Comparison of ENCODE assay signal across 11 mouse cellular contexts in the genomic region with DNA sequence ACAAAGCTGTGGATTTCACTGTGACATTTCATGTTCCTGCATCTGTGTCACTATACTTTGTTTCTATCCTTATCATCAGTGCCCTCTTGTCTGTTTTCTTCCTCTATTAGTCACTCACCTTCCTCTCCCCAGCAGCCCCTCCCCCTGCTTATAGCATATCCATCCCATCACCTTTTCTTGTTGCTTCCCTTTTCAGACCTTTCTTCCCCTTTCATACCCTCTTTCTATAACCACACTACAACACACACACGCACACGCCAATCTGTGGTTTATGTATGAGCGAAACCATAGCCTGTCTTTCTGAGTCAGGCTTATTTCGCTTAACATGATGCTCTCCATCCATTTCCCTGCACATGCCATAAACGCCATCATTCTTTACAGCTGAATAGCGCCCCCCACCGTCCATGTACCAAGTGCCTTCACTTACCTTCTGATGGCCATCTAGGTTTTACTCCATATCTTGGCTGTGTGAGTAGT. TPM values are rescaled to one million over a fixed set of nuclear protein-coding genes. Genes with fewer than 3 reads are reported as not detected.
DNase-seq lines count a peak whose midpoint lies in the region; ATAC-seq and TF ChIP-seq lines count a peak whose summit lies in the region.
"Had no signal": no experiment of that assay in that cellular context is flagged by ENCODE, and none has a peak within 500 bp of the region (broad histone marks: within the 10 kb centered on the region; RNA-seq: fewer than 3 reads in every experiment).

No protein-coding gene starts in this region.

- H3K9me3 ChIP-seq in lung, postnatal 0 days (ENCODE audit: low read length) = no peaks in the 10 kb centered on the region
- H3K9me3 ChIP-seq in CH12.LX (replicated peaks; ENCODE audit: low read length) (peaks cover 3% of the 10 kb centered on the region), MEL (replicated peaks; ENCODE audit: insufficient read depth, low read length) (no peaks in the 10 kb centered on the region)
- 0 out of 2 replicates have a peak, but pooled peaks cover 5% of the 10 kb centered on the region for H3K9me3 ChIP-seq in megakaryocyte, embryonic 14.5 days
- H3K9me3 ChIP-seq: limb, embryonic 15.5 days had no signal

- TF ChIP-seq POLR2A in CH12.LX (IDR thresholded peaks at IDR 0.05; ENCODE audit: low read depth, low read length) = no peak
- TF ChIP-seq POLR2A in MEL (IDR thresholded peaks at IDR 0.05; ENCODE audit: control insufficient read depth in 1 of 2, insufficient read depth in 1 of 2, low read depth in 1 of 2, low read length in 2 of 2, poor library complexity in 1 of 2) = no peak

- H3K27me3 ChIP-seq in lung, postnatal 0 days (replicated peaks; ENCODE audit: insufficient read depth, low read length) = no peaks in the 10 kb centered on the region
- H3K27me3 ChIP-seq in CH12.LX (replicated peaks) (no peaks in the 10 kb centered on the region), MEL (ENCODE audit: control insufficient read depth in 1 of 2, insufficient read depth in 2 of 2, low read length in 2 of 2) (no peaks in the 10 kb centered on the region; a peak in 2 of 4 replicates)
- H3K27me3 ChIP-seq in megakaryocyte, embryonic 14.5 days (replicated peaks) = peaks cover 9% of the 10 kb centered on the region
- H3K27me3 ChIP-seq: limb, embryonic 15.5 days had no signal

- H3K79me2 ChIP-seq in CH12.LX (replicated peaks; ENCODE audit: control insufficient read depth, extremely low read depth, insufficient read depth, poor library complexity, severe bottlenecking) (no peaks in the 10 kb centered on the region), MEL (ENCODE audit: control insufficient read depth, insufficient read depth, low read length, poor library complexity) (no peaks in the 10 kb centered on the region)

- no peak overlapping the region for H3K27ac ChIP-seq in lung, postnatal 0 days (ENCODE audit: low read length)
- H3K27ac ChIP-seq in CH12.LX (ENCODE audit: insufficient read depth, low read depth) = no peak overlapping the region; the same call in 1 of the 2 replicates
- 0 out of 2 replicates have a peak overlapping the region, but pooled peaks have one; percentile 14 for H3K27ac ChIP-seq in MEL (ENCODE audit: control insufficient read depth, low read depth, low read length)
- H3K27ac ChIP-seq: hindbrain, embryonic 14.5 days; limb, embryonic 15.5 days had no signal

- H3K4me3 ChIP-seq in lung, postnatal 0 days (ENCODE audit: low read depth, low read length) = no peak overlapping the region
- H3K4me3 ChIP-seq in CH12.LX (replicated peaks in 1 of 3; ENCODE audit: low read depth in 2 of 3, low read length in 2 of 3, poor library complexity in 1 of 3) (no peak overlapping the region), MEL (ENCODE audit: control insufficient read depth in 1 of 2, insufficient read depth in 1 of 2, low read depth in 2 of 2, low read length in 2 of 2) (no peak overlapping the region)
- peak overlapping the region; percentile 28 for H3K4me3 ChIP-seq in megakaryocyte, embryonic 14.5 days (replicated peaks)
- H3K4me3 ChIP-seq: limb, embryonic 15.5 days had no signal

- no peaks in the 10 kb centered on the region for H3K36me3 ChIP-seq in lung, postnatal 0 days (ENCODE audit: insufficient read depth, low read length)
- H3K36me3 ChIP-seq in CH12.LX (replicated peaks in 1 of 2; ENCODE audit: control insufficient read depth in 1 of 2, insufficient read depth in 1 of 2, low read length in 1 of 2) (peaks cover 18 to 30% of the 10 kb centered on the region in 2 experiments), MEL (ENCODE audit: control insufficient read depth in 1 of 2, insufficient read depth in 2 of 2, low read length in 2 of 2) (peaks cover 0 to 2% of the 10 kb centered on the region in 2 experiments; a peak in 1 of 4 replicates)
- H3K36me3 ChIP-seq in megakaryocyte, embryonic 14.5 days (replicated peaks; ENCODE audit: low read length) = no peaks in the 10 kb centered on the region
- H3K36me3 ChIP-seq: limb, embryonic 15.5 days had no signal

- in situ Hi-C loops in CH12.LX (cut with MboI; ENCODE audit: low pct_ligation_motif_present, low pct_unique_long_range_greater_than_20kb, low sequenced_read_pairs) = no loop called here

- TF ChIP-seq EP300 in lung, postnatal 0 days (IDR thresholded peaks at IDR 0.05) = no peak
- TF ChIP-seq EP300 in CH12.LX (IDR thresholded peaks at IDR 0.05; ENCODE audit: low read length) (peak; percentile 70), MEL (IDR thresholded peaks at IDR 0.05; ENCODE audit: low read depth in 1 of 2, low read length in 2 of 2) (peak; percentile 97)

- DNase-seq in lung, postnatal 0 days (ENCODE audit: low spot score) = no peak
- DNase-seq in lung, adult 18-20 months = no peak
- DNase-seq in CH12.LX (ENCODE audit: extremely low read depth) (peak; percentile 86), MEL (ENCODE audit: low read depth, low spot score) (peak; percentile 95)
- DNase-seq in frontal cortex, postnatal 14 days (ENCODE audit: low spot score in 2 of 2) = no peak
- DNase-seq: adrenal gland, postnatal 36 days; cerebellum, adult 18-20 months had no signal

- 65% methylated on average over 7 of the region's 7 CpGs for WGBS in lung, postnatal 0 days

- dilution Hi-C loops in CH12.LX (cut with MboI; ENCODE audit: extremely low pct_ligation_motif_present, extremely low pct_unique_long_range_greater_than_20kb, low sequenced_read_pairs) = no loop called here

- H3K4me2 ChIP-seq in lung, postnatal 0 days (replicated peaks; ENCODE audit: low read depth, low read length) = no peak overlapping the region
- H3K4me2 ChIP-seq in CH12.LX (ENCODE audit: insufficient read depth, low read depth, poor library complexity, severe bottlenecking) = no peak overlapping the region
- H3K4me2 ChIP-seq: hindbrain, embryonic 14.5 days; limb, embryonic 15.5 days had no signal

- peak; percentile 42 for TF ChIP-seq CTCF in lung, postnatal 0 days (IDR thresholded peaks at IDR 0.05)
- TF ChIP-seq CTCF in CH12.LX (conservative IDR thresholded peaks at IDR 0.05 in 1 of 2, IDR thresholded peaks at IDR 0.05 in 1 of 2; ENCODE audit: low read depth in 2 of 2, low read length in 2 of 2) (peak; percentile 34 to 64), MEL (IDR thresholded peaks at IDR 0.05 in 2 of 3, conservative IDR thresholded peaks at IDR 0.05 in 1 of 3; ENCODE audit: control insufficient read depth in 1 of 3, insufficient read depth in 1 of 3, low read depth in 2 of 3, low read length in 3 of 3, poor library complexity in 1 of 3, severe bottlenecking in 1 of 3) (peak in 2 of 3 experiments; percentile 15 to 47; a peak in 4 of 6 replicates)

- ATAC-seq in lung, postnatal 0 days = no peak
- no peak for ATAC-seq in erythroblast, adult 5-6 weeks (replicated peaks; ENCODE audit: low FRiP score, poor library complexity, severe bottlenecking)

- TF ChIP-seq RAD21 in CH12.LX (IDR thresholded peaks at IDR 0.05; ENCODE audit: low read depth, low read length) (peak; percentile 54), MEL (IDR thresholded peaks at IDR 0.05; ENCODE audit: low read depth, low read length) (peak; percentile 22)

- no peak overlapping the region for H3K9ac ChIP-seq in lung, postnatal 0 days (replicated peaks; ENCODE audit: low read depth)
- H3K9ac ChIP-seq in CH12.LX (ENCODE audit: insufficient read depth, low read depth) = no peak overlapping the region
- H3K9ac ChIP-seq in MEL (ENCODE audit: control insufficient read depth, low read depth, low read length, poor library complexity, severe bottlenecking) = no peak overlapping the region
- H3K9ac ChIP-seq: hindbrain, embryonic 14.5 days; limb, embryonic 15.5 days had no signal

- no peaks in the 10 kb centered on the region for H3K4me1 ChIP-seq in lung, postnatal 0 days (ENCODE audit: insufficient read depth, low read depth, low read length)
- H3K4me1 ChIP-seq in CH12.LX (ENCODE audit: control insufficient read depth in 1 of 2, insufficient read depth in 2 of 2) (peaks cover 8 to 58% of the 10 kb centered on the region in 2 experiments), MEL (ENCODE audit: control insufficient read depth in 1 of 2, insufficient read depth in 2 of 2, low read length in 2 of 2) (peaks cover 0 to 3% of the 10 kb centered on the region in 2 experiments; a peak in 2 of 4 replicates)
- H3K4me1 ChIP-seq in megakaryocyte, embryonic 14.5 days = peaks cover 6% of the 10 kb centered on the region
- H3K4me1 ChIP-seq: limb, embryonic 15.5 days had no signal

TF ChIP-seq in CH12.LX, 34 proteins besides CTCF, POLR2A, EP300 and RAD21 (continues in another document):
- TF ChIP-seq PAX5 (IDR thresholded peaks at IDR 0.05; ENCODE audit: low read length) (no peak), SMC3 (IDR thresholded peaks at IDR 0.05; ENCODE audit: low read depth, low read length) (peak; percentile 62), ELF1 (IDR thresholded peaks at IDR 0.05; ENCODE audit: low read depth, low read length) (no peak), ZMIZ1 (IDR thresholded peaks at IDR 0.05; ENCODE audit: low read depth, low read length) (no peak), JUND (conservative IDR thresholded peaks at IDR 0.05; ENCODE audit: low read depth, low read length) (0 out of 2 replicates have a peak, but pooled peaks have one; percentile 41), MEF2A (IDR thresholded peaks at IDR 0.05; ENCODE audit: borderline replicate concordance, low read depth, low read length) (0 out of 2 replicates have a peak, but pooled peaks have one; percentile 28)

TF ChIP-seq in MEL, 35 proteins besides CTCF, POLR2A, EP300 and RAD21 (continues in another document):
- TF ChIP-seq ZC3H11A (IDR thresholded peaks at IDR 0.05; ENCODE audit: low read depth, low read length) (0 out of 2 replicates have a peak, but pooled peaks have one; percentile 22), HCFC1 (IDR thresholded peaks at IDR 0.05; ENCODE audit: low read depth, low read length) (peak; percentile 49; the same call in 1 of the 2 replicates), SMC3 (IDR thresholded peaks at IDR 0.05; ENCODE audit: low read depth, low read length) (peak; percentile 47), ZNF384 (IDR thresholded peaks at IDR 0.05; ENCODE audit: low read depth, low read length) (peak; percentile 88), MXI1 (IDR thresholded peaks at IDR 0.05; ENCODE audit: low read depth, low read length) (peak; percentile 12; the same call in 1 of the 2 replicates), NRF1 (IDR thresholded peaks at IDR 0.05; ENCODE audit: insufficient read depth, low read depth, low read length, poor library complexity, severe bottlenecking) (no peak), TAL1 (IDR thresholded peaks at IDR 0.05; ENCODE audit: low read length) (peak; percentile 81)

RNA-seq across cellular contexts. Expression of gene Lrrc1, which starts 6.4 kb away (rescaled TPM):
- 15.5 and 16.5 TPM in 2 replicates for polyA plus RNA-seq in lung, postnatal 0 days (2015; fragmentation: Nextera tagmentation; extraction: Ambion mirVana)
- total RNA-seq in CH12.LX (2012; rRNA removed) (12.5 and 15.4 TPM in 2 replicates), CH12.LX (2014; rRNA removed) (15.7 and 15.8 TPM in 2 replicates), MEL (2012; rRNA removed) (5.3 and 5.7 TPM in 2 replicates)
- polyA plus RNA-seq in CH12.LX (2012; ENCODE audit: insufficient read length, low read depth) (14.9 and 15.8 TPM in 2 replicates), MEL (2012; ENCODE audit: insufficient read depth in 1 of 2, insufficient read length in 2 of 2, low read depth in 1 of 2, low replicate concordance in 2 of 2, missing spikeins in 1 of 2) (10 to 100 TPM in 1 of 2 experiments, not detected in 1; 12.1 TPM)
- polyA plus RNA-seq in megakaryocyte, embryonic 14.5 days (2012; ENCODE audit: insufficient read depth, low replicate concordance) = 2.5 and 9.3 TPM in 2 replicates
- 0.96 and 1.5 TPM in 2 replicates for total RNA-seq in erythroblast, adult 5-6 weeks (2015; ENCODE audit: low replicate concordance)
- 2.1 and 2.4 TPM in 2 replicates for total RNA-seq in erythroblast, adult 5-6 weeks (2017; ENCODE audit: low replicate concordance)

Comparison
In these comparisons a context has a peak if more than half of its experiments do, and no peak if none do; other contexts are left out.
1. DNase-seq: peak in CH12.LX (single experiment) and MEL (single experiment); none in lung, postnatal 0 days (single experiment), lung, adult 18-20 months (0 of 2) and frontal cortex, postnatal 14 days (0 of 2).
2. Peak in every context shown above with its lines, with median percentiles within 50 percentile points of each other: CTCF ChIP-seq.